Mouse (Mus musculus) MEL (cell line): ENCODE results near the gene Ubac2.

Source experiments
- CHD2 ChIP-seq: IDR thresholded peaks from 2 replicates; pipeline ENCODE4 v1.6.1; 2011; ENCODE audit warnings: low read length, improper control_type of control experiment
- CTCF ChIP-seq, 3 experiments: IDR thresholded peaks in 2 of 3; conservative IDR thresholded peaks in 1 of 3; 2 replicates each; pipeline ENCODE4 v1.5.1; 2011 to 2012; ENCODE audit warnings: low read length in 3 of 3, low read depth in 2 of 3, mild to moderate bottlenecking in 2 of 3, improper control_type of control experiment in 1 of 3, inconsistent platforms in 1 of 3, mixed read lengths in 1 of 3, moderate library complexity in 1 of 3; ENCODE audit not compliant: control insufficient read depth in 1 of 3, insufficient read depth in 1 of 3, poor library complexity in 1 of 3, severe bottlenecking in 1 of 3
- EP300 ChIP-seq, 2 experiments: IDR thresholded peaks; 2 replicates each; pipeline ENCODE4 v1.6.1; 2011; ENCODE audit warnings: improper control_type of control experiment in 2 of 2, low read length in 2 of 2, low read depth in 1 of 2, mild to moderate bottlenecking in 1 of 2
- HCFC1 ChIP-seq: IDR thresholded peaks from 2 replicates; pipeline ENCODE4 v1.6.1; 2012; ENCODE audit warnings: low read depth, mild to moderate bottlenecking, inconsistent platforms, low read length, improper control_type of control experiment, moderate library complexity
- KAT2A ChIP-seq: conservative IDR thresholded peaks from 2 replicates; pipeline ENCODE4 v1.6.1; 2012; ENCODE audit warnings: low read depth, low read length, improper control_type of control experiment, inconsistent platforms
- MAX ChIP-seq: IDR thresholded peaks from 2 replicates; pipeline ENCODE4 v1.6.1; 2011; ENCODE audit warnings: low read length, improper control_type of control experiment
- MXI1 ChIP-seq: IDR thresholded peaks from 2 replicates; pipeline ENCODE4 v1.6.1; 2011; ENCODE audit warnings: mild to moderate bottlenecking, low read depth, low read length, improper control_type of control experiment
- MYB ChIP-seq: IDR thresholded peaks from 2 replicates; pipeline ENCODE4 v1.6.1; 2011; ENCODE audit warnings: mild to moderate bottlenecking, low read depth, low read length, improper control_type of control experiment
- POLR2A ChIP-seq, 2 experiments: IDR thresholded peaks; 2 replicates each; pipeline ENCODE4 v1.6.1; 2011 to 2012; ENCODE audit warnings: low read length in 2 of 2, mild to moderate bottlenecking in 2 of 2, control low read depth in 1 of 2, improper control_type of control experiment in 1 of 2, low read depth in 1 of 2, moderate library complexity in 1 of 2; ENCODE audit not compliant: control insufficient read depth in 1 of 2, insufficient read depth in 1 of 2, poor library complexity in 1 of 2
- POLR2AphosphoS2 ChIP-seq: IDR thresholded peaks from 2 replicates; pipeline ENCODE4 v1.6.1; 2011; ENCODE audit warnings: low read length, improper control_type of control experiment
- SMC3 ChIP-seq: IDR thresholded peaks from 2 replicates; pipeline ENCODE4 v1.6.1; 2011; ENCODE audit warnings: low read depth, low read length, improper control_type of control experiment
- TBP ChIP-seq: IDR thresholded peaks from 2 replicates; pipeline ENCODE4 v1.8.0; 2011; ENCODE audit warnings: low read depth, low read length, improper control_type of control experiment
- ZNF384 ChIP-seq: IDR thresholded peaks from 2 replicates; pipeline ENCODE4 v1.6.1; 2012; ENCODE audit warnings: low read depth, mild to moderate bottlenecking, inconsistent platforms, low read length, improper control_type of control experiment

DNA sequence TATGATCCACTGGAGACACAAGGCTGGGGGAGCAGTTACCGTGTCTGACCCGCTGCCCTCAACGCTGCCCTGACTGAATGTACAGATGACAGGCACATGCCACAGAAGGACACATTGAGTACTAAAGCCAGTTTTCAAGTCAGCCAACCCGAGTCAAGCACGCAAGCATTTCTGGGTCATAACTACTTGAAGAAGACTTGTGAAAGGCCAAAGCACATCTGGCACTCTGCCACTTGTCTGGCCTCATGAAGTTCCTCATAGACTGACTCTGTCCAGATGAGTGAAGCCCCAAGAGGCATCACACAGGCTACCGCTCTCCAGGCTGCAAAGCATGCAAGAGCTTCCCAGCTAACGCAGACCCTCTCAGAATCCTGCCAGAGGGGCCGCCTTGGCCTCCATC is 118.4 kb downstream of the Ubac2 start:
- TF ChIP-seq CTCF (IDR thresholded peaks at IDR 0.05 in 2 of 3, conservative IDR thresholded peaks at IDR 0.05 in 1 of 3; ENCODE audit: control insufficient read depth in 1 of 3, insufficient read depth in 1 of 3, low read depth in 2 of 3, low read length in 3 of 3, poor library complexity in 1 of 3, severe bottlenecking in 1 of 3) (no peak), POLR2A (IDR thresholded peaks at IDR 0.05; ENCODE audit: control insufficient read depth in 1 of 2, insufficient read depth in 1 of 2, low read depth in 1 of 2, low read length in 2 of 2, poor library complexity in 1 of 2) (no peak), EP300 (IDR thresholded peaks at IDR 0.05; ENCODE audit: low read depth in 1 of 2, low read length in 2 of 2) (no peak), KAT2A (no peak), SMC3 (no peak), POLR2AphosphoS2 (no peak), MXI1 (no peak), MYB (no peak), ZNF384 (no peak), HCFC1 (no peak), TBP (no peak), CHD2 (no peak), MAX (no peak)
